Comparison of ENCODE assay signal across 28 mouse cellular contexts in genomic region chr12:109607953-109608352, GRCm38 (mm10). TPM values are rescaled to one million over a fixed set of nuclear protein-coding genes. Genes with fewer than 3 reads are reported as not detected.
DNase-seq lines count a peak whose midpoint lies in the region; ATAC-seq and TF ChIP-seq lines count a peak whose summit lies in the region.
"Had no signal": no experiment of that assay in that cellular context is flagged by ENCODE, and none has a peak within 500 bp of the region (broad histone marks: within the 10 kb centered on the region; RNA-seq: fewer than 3 reads in every experiment).

No protein-coding gene starts in this region.

- no peak overlapping the region for H3K4me2 ChIP-seq in forebrain, embryonic 12.5 days
- no peak overlapping the region for H3K4me2 ChIP-seq in forebrain, postnatal 0 days (ENCODE audit: low read depth)
- H3K4me2 ChIP-seq in liver, embryonic 11.5 days, result no peak overlapping the region
- no peak overlapping the region for H3K4me2 ChIP-seq in embryonic facial prominence, embryonic 12.5 days (replicated peaks)
- H3K4me2 ChIP-seq in liver, embryonic 16.5 days (ENCODE audit: low read depth, low read length), result peak overlapping the region; percentile 24; the same call in 1 of the 2 replicates
- H3K4me2 ChIP-seq: embryonic facial prominence, embryonic 15.5 days; heart, embryonic 12.5 days; hindbrain, embryonic 15.5 days; intestine, embryonic 15.5 days; limb, embryonic 12.5 days; midbrain, embryonic 12.5 days; neural tube, embryonic 12.5 days had no signal

- ATAC-seq in forebrain, embryonic 12.5 days (ENCODE audit: low FRiP score), result no peak
- ATAC-seq in forebrain, postnatal 0 days, result no peak
- ATAC-seq in liver, embryonic 11.5 days (replicated peaks; ENCODE audit: low FRiP score), result no peak
- no peak for ATAC-seq in embryonic facial prominence, embryonic 12.5 days (ENCODE audit: insufficient number of reproducible peaks, insufficient read depth, low FRiP score, low TSS enrichment)
- no peak for ATAC-seq in liver, embryonic 16.5 days (ENCODE audit: low read depth)
- ATAC-seq: intestine, embryonic 15.5 days had no signal

- no peak for DNase-seq in forebrain, postnatal 0 days
- DNase-seq in liver, embryonic 11.5 days (ENCODE audit: low spot score), result peak; percentile 31
- no peak for DNase-seq in liver
- DNase-seq in adrenal gland, postnatal 25 days, result no peak
- no peak for DNase-seq in left cerebral cortex, postnatal 25 days (ENCODE audit: low spot score in 2 of 2)
- DNase-seq: heart, postnatal 10 days; kidney, adult 9 months; kidney, postnatal 14 days; lung, adult 18-20 months; lung, postnatal 14 days; retina, postnatal 1 day; right cerebral cortex, postnatal 25 days; spleen, adult 18-20 months; thymus, postnatal 36 days had no signal

- H3K27me3 ChIP-seq in forebrain, embryonic 12.5 days, result 0 out of 2 replicates have a peak, but pooled peaks cover 3% of the 10 kb centered on the region
- H3K27me3 ChIP-seq in forebrain, postnatal 0 days (ENCODE audit: insufficient read depth, low read length), result peaks cover 5% of the 10 kb centered on the region
- H3K27me3 ChIP-seq in liver, embryonic 11.5 days (replicated peaks; ENCODE audit: control insufficient read depth, insufficient read depth, low read length), result 0 out of 2 replicates have a peak, but pooled peaks cover under 1% of the 10 kb centered on the region
- 0 out of 2 replicates have a peak, but pooled peaks cover 4% of the 10 kb centered on the region for H3K27me3 ChIP-seq in embryonic facial prominence, embryonic 12.5 days
- H3K27me3 ChIP-seq in liver, embryonic 16.5 days (ENCODE audit: control insufficient read depth, insufficient read depth, low read depth, low read length), result no peaks in the 10 kb centered on the region
- H3K27me3 ChIP-seq: hindbrain, embryonic 15.5 days; intestine, embryonic 15.5 days; neural tube, embryonic 12.5 days had no signal

- intact Hi-C loops in left cerebral cortex, postnatal 25 days (cut with DNase I), result loop anchor here (5.0 kb wide), 1 partner anchor 171 kb away; no protein-coding TSS in a partner anchor

- no peak overlapping the region for H3K9ac ChIP-seq in forebrain, embryonic 12.5 days
- H3K9ac ChIP-seq in forebrain, postnatal 0 days, result no peak overlapping the region
- H3K9ac ChIP-seq in liver, embryonic 11.5 days (ENCODE audit: low read depth, low read length), result no peak overlapping the region
- no peak overlapping the region for H3K9ac ChIP-seq in embryonic facial prominence, embryonic 12.5 days
- no peak overlapping the region for H3K9ac ChIP-seq in liver, embryonic 16.5 days (ENCODE audit: low read depth, low read length)
- H3K9ac ChIP-seq: embryonic facial prominence, embryonic 15.5 days; heart, embryonic 12.5 days; hindbrain, embryonic 15.5 days; intestine, embryonic 15.5 days; limb, embryonic 12.5 days; midbrain, embryonic 12.5 days; neural tube, embryonic 12.5 days had no signal

- H3K4me3 ChIP-seq in forebrain, embryonic 12.5 days (replicated peaks), result no peak overlapping the region
- H3K4me3 ChIP-seq in forebrain, postnatal 0 days (ENCODE audit: low read depth, low read length), result no peak overlapping the region
- H3K4me3 ChIP-seq in liver, embryonic 11.5 days (ENCODE audit: low read depth, low read length), result no peak overlapping the region
- no peak overlapping the region for H3K4me3 ChIP-seq in embryonic facial prominence, embryonic 12.5 days
- H3K4me3 ChIP-seq in liver, embryonic 16.5 days (ENCODE audit: low read depth, low read length), result no peak overlapping the region; the same call in 1 of the 2 replicates
- H3K4me3 ChIP-seq: embryonic facial prominence, embryonic 15.5 days; heart, embryonic 12.5 days; hindbrain, embryonic 15.5 days; intestine, embryonic 15.5 days; limb, embryonic 12.5 days; midbrain, embryonic 12.5 days; neural tube, embryonic 12.5 days had no signal

- 29% methylated on average over 9 of the region's 9 CpGs for WGBS in forebrain, embryonic 12.5 days
- WGBS in forebrain, postnatal 0 days, result 45% methylated on average over 9 of the region's 9 CpGs
- WGBS in liver, embryonic 11.5 days, result 54% methylated on average over 9 of the region's 9 CpGs
- WGBS in embryonic facial prominence, embryonic 12.5 days, result 29% methylated on average over 9 of the region's 9 CpGs
- WGBS in liver, embryonic 16.5 days (ENCODE audit: insufficient replicate concordance), result 44% methylated on average over 9 of the region's 9 CpGs

- H3K4me1 ChIP-seq in forebrain, embryonic 12.5 days, result peaks cover 37% of the 10 kb centered on the region
- no peaks in the 10 kb centered on the region for H3K4me1 ChIP-seq in forebrain, postnatal 0 days (ENCODE audit: insufficient read depth)
- no peaks in the 10 kb centered on the region; the same call in 1 of the 2 replicates for H3K4me1 ChIP-seq in liver, embryonic 11.5 days (replicated peaks; ENCODE audit: control insufficient read depth, insufficient read depth, low read length)
- H3K4me1 ChIP-seq in embryonic facial prominence, embryonic 12.5 days, result peaks cover 19% of the 10 kb centered on the region; the same call in 1 of the 2 replicates
- no peaks in the 10 kb centered on the region for H3K4me1 ChIP-seq in liver, embryonic 16.5 days (ENCODE audit: control insufficient read depth, low read depth, low read length)
- H3K4me1 ChIP-seq: embryonic facial prominence, embryonic 15.5 days; heart, embryonic 12.5 days had no signal

- H3K27ac ChIP-seq in forebrain, embryonic 12.5 days, result peak overlapping the region; percentile 56; the same call in 1 of the 2 replicates
- no peak overlapping the region for H3K27ac ChIP-seq in forebrain, postnatal 0 days (ENCODE audit: low read depth, low read length)
- H3K27ac ChIP-seq in liver, embryonic 11.5 days (ENCODE audit: low read depth, low read length), result peak overlapping the region; percentile 41; the same call in 1 of the 2 replicates
- H3K27ac ChIP-seq in embryonic facial prominence, embryonic 12.5 days, result 0 out of 2 replicates have a peak overlapping the region, but pooled peaks have one; percentile 26
- H3K27ac ChIP-seq in liver, embryonic 16.5 days (ENCODE audit: low read length), result peak overlapping the region; percentile 63
- H3K27ac ChIP-seq: embryonic facial prominence, embryonic 15.5 days; hindbrain, embryonic 15.5 days; intestine, embryonic 15.5 days; limb, embryonic 12.5 days; midbrain, embryonic 12.5 days; neural tube, embryonic 12.5 days had no signal

- peaks cover 85% of the 10 kb centered on the region for H3K36me3 ChIP-seq in forebrain, embryonic 12.5 days (replicated peaks)
- H3K36me3 ChIP-seq in forebrain, postnatal 0 days (ENCODE audit: insufficient read depth), result peaks cover 56% of the 10 kb centered on the region
- 0 out of 2 replicates have a peak, but pooled peaks cover 4% of the 10 kb centered on the region for H3K36me3 ChIP-seq in liver, embryonic 11.5 days (ENCODE audit: control insufficient read depth, insufficient read depth, low read length)
- peaks cover 80% of the 10 kb centered on the region for H3K36me3 ChIP-seq in embryonic facial prominence, embryonic 12.5 days
- H3K36me3 ChIP-seq in liver, embryonic 16.5 days (ENCODE audit: control insufficient read depth, insufficient read depth), result no peaks in the 10 kb centered on the region; the same call in none of the 2 replicates

- no peak for TF ChIP-seq CTCF in forebrain, postnatal 0 days (IDR thresholded peaks at IDR 0.05; ENCODE audit: low read depth)

- H3K9me3 ChIP-seq in forebrain, embryonic 12.5 days, result peaks cover 26% of the 10 kb centered on the region
- no peaks in the 10 kb centered on the region for H3K9me3 ChIP-seq in forebrain, postnatal 0 days (ENCODE audit: low read length)
- H3K9me3 ChIP-seq in liver, embryonic 11.5 days (ENCODE audit: control insufficient read depth, low read length), result no peaks in the 10 kb centered on the region
- peaks cover 8% of the 10 kb centered on the region; the same call in 1 of the 2 replicates for H3K9me3 ChIP-seq in embryonic facial prominence, embryonic 12.5 days
- no peaks in the 10 kb centered on the region for H3K9me3 ChIP-seq in liver, embryonic 16.5 days (replicated peaks; ENCODE audit: control insufficient read depth, low read length)
- H3K9me3 ChIP-seq: embryonic facial prominence, embryonic 15.5 days; hindbrain, embryonic 15.5 days; intestine, embryonic 15.5 days had no signal

RNA-seq across cellular contexts. Expression of gene Rtl1, which starts 7.8 kb away (rescaled TPM):
- 1.4 and 1.6 TPM in 2 replicates for polyA plus RNA-seq in forebrain, embryonic 12.5 days (2016; fragmentation: Nextera tagmentation; extraction: Ambion mirVana)
- total RNA-seq in forebrain, postnatal 0 days (2014; rRNA removed), result 0.23 and 0.57 TPM in 2 replicates
- polyA plus RNA-seq in forebrain, postnatal 0 days (2015; fragmentation: Nextera tagmentation; extraction: Ambion mirVana), result 0.10 and 0.30 TPM in 2 replicates
- polyA plus RNA-seq in liver, embryonic 11.5 days (2014; fragmentation: Nextera tagmentation; extraction: Ambion mirVana), result 1.6 TPM in 2 replicates
- 2.2 and 2.9 TPM in 2 replicates for polyA plus RNA-seq in embryonic facial prominence, embryonic 12.5 days (2016; fragmentation: Nextera tagmentation; extraction: Ambion mirVana)
- polyA plus RNA-seq in liver, embryonic 16.5 days (2015; fragmentation: Nextera tagmentation; extraction: Ambion mirVana), result 0.64 and 0.68 TPM in 2 replicates
- total RNA-seq in adrenal gland, postnatal 25 days (2021), result 2.9 and 3.1 TPM in 2 replicates
- under 1 TPM; 0.18 to 0.34 TPM for total RNA-seq in left cerebral cortex, postnatal 25 days (2021)
- total RNA-seq: gastrocnemius, adult 8-10 months; megakaryocyte progenitor cell, adult 5-6 weeks had no signal
- polyA plus RNA-seq: gonadal fat pad, adult 2 months; testis, adult 2 months had no signal
